Mouse (Mus musculus) hindbrain, embryonic 15.5 days (tissue): ENCODE measurements at regions not wholly inside any gene's neighbourhood (a gene's known extent, or its start where the extent isn't known, plus 50 kb on each side); places are given as distances from the start of the nearest gene placed in this dataset.

ENCODE experiments used
- ATAC-seq: fragments of 200-750 bp; cut with Nextera tagmentation; 2 replicates; pipeline ENCODE4 v1.8.0; 2017; ENCODE audit warnings: low read depth, moderate number of reproducible peaks, moderate TSS enrichment; ENCODE audit not compliant: low FRiP score
- H3K27ac ChIP-seq: fragments of 300-500 bp; sonication (generic); replicated peaks from 2 replicates; pipeline ENCODE4 v1.5.1; 2015; ENCODE audit warnings: mild to moderate bottlenecking, inconsistent platforms
- H3K27me3 ChIP-seq: fragments of 300-500 bp; sonication (generic); 2 replicates; pipeline ENCODE4 v1.6.1; 2015; ENCODE audit warnings: control low read depth, inconsistent platforms
- H3K36me3 ChIP-seq: fragments of 300-500 bp; sonication (generic); 2 replicates; pipeline ENCODE4 v1.6.1; 2015; ENCODE audit warnings: control low read depth, inconsistent platforms
- H3K4me1 ChIP-seq: fragments of 300-500 bp; sonication (generic); replicated peaks from 2 replicates; pipeline ENCODE4 v1.6.1; 2015; ENCODE audit warnings: control low read depth, inconsistent platforms
- H3K4me2 ChIP-seq: fragments of 300-500 bp; sonication (generic); 2 replicates; pipeline ENCODE4 v1.6.1; 2015; ENCODE audit warnings: moderate library complexity, mild to moderate bottlenecking, inconsistent platforms
- H3K4me3 ChIP-seq: fragments of 300-500 bp; sonication (generic); 2 replicates; pipeline ENCODE4 v1.5.1; 2015; ENCODE audit warnings: mild to moderate bottlenecking, inconsistent platforms
- H3K9ac ChIP-seq: fragments of 300-500 bp; sonication (generic); 2 replicates; pipeline ENCODE4 v1.6.1; 2015; ENCODE audit warnings: inconsistent platforms
- H3K9me3 ChIP-seq: fragments of 300-500 bp; sonication (generic); 2 replicates; pipeline ENCODE4 v1.6.1; 2016; ENCODE audit warnings: control low read depth, inconsistent platforms
- WGBS: fragments of 180-500 bp; shearing (Covaris S2); methylation state at CpG from one replicate; pipeline ENCODE4 v1.1.7; 2015; 5-methylcytosine and 5-hydroxymethylcytosine counted together

DNA sequence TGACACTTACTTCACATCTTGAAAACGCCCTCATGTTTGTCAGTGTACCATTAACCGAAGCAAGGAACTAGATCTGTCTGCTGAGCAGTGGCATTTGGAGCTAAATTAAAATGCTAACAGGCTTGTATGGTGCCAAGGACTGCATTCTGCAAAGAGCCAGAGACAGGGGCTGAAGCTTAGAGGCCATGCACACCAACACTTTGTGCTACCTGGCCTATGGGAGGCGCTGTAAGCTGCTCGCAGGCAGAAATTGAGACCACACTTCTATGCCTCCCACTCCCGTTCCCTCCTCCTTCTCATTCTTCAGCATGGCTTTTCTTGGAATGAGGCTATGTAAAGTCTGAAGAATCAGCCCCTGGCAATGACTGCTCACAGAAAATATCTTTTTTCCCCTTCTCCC lies 476.2 kb downstream of the Tox3 start:
- Histone ChIP-seq H3K27ac (no peak overlapping the region), H3K4me3 (no peak overlapping the region), H3K27me3 (no peaks in the 10 kb centered on the region), H3K4me1 (peaks cover 3% of the 10 kb centered on the region; the same call in 1 of the 2 replicates), H3K36me3 (no peaks in the 10 kb centered on the region), H3K9me3 (no peaks in the 10 kb centered on the region), H3K4me2 (no peak overlapping the region), H3K9ac (no peak overlapping the region)
- WGBS: 81% methylated on average over 5 of the region's 5 CpGs
- ATAC-seq: no peak

DNA sequence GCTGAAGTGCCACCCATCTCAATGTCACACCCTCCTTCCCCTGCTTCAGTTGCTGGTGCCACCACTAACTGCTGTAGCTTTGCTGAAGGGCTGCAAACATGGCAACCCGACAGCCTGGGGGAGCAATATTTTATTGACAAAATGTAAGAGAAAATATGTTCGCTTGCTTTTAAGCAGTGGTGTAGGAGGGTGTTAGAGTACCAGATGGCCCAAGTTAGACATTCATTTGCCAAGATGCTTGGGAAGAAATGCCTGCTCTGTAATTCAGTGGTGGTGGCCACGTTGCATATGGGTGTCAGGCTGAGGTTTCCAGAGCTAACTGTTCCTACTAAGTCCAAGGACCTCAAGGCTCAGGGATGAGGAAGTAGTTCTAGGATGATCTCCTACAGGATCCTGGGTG lies 488.3 kb downstream of the Tox3 start:
- H3K4me1 ChIP-seq: 0 out of 2 replicates have a peak, but pooled peaks cover 4% of the 10 kb centered on the region
- H3K9ac ChIP-seq: no peak overlapping the region
- no peak for ATAC-seq
- H3K9me3 ChIP-seq: no peaks in the 10 kb centered on the region
- H3K27ac ChIP-seq: no peak overlapping the region
- H3K4me3 ChIP-seq: no peak overlapping the region
- no peaks in the 10 kb centered on the region for H3K27me3 ChIP-seq
- no peak overlapping the region for H3K4me2 ChIP-seq
- no peaks in the 10 kb centered on the region for H3K36me3 ChIP-seq
- 93% methylated on average over 3 of the region's 3 CpGs for WGBS

DNA sequence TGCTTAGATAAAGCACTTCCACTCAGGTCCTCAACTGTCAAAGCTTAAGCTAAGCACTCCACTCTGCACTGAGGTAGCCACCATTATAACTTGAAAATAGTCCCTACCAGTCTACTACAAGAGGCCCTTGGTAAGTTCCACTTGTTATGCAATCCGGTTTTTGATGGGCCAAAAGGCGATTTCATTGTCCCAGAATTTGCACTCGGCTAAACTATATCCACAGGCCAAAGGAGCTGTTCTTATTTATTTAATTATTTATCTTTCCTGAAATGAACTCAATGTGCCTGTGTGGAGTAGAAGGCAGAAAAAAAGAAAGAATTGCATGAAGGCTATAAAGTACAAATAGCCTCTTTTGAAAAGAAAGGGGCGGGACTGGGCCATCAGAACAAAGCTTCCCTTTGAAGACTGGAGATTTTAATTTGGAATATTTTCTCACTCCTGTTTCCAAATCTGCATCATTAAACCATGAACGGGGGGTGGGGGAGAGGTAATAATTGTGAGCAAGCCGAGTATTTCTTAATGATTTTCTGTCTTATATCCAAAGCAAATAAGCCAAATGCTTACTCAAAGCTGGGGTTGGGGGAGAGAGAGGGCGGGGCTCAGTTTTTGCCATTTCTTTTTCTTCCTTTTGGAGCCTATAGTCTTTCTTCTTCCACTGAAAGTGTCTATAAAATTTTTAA lies 489.3 kb downstream of the Tox3 start:
- H3K27ac ChIP-seq: peak overlapping the region; percentile 34; the same call in 1 of the 2 replicates
- no peak overlapping the region for H3K4me3 ChIP-seq
- H3K36me3 ChIP-seq: no peaks in the 10 kb centered on the region
- WGBS: 74% methylated on average over 7 of the region's 7 CpGs
- no peaks in the 10 kb centered on the region for H3K9me3 ChIP-seq
- ATAC-seq: no peak
- H3K4me2 ChIP-seq: no peak overlapping the region
- H3K27me3 ChIP-seq: no peaks in the 10 kb centered on the region
- 0 out of 2 replicates have a peak, but pooled peaks cover 4% of the 10 kb centered on the region for H3K4me1 ChIP-seq
- H3K9ac ChIP-seq: no peak overlapping the region

DNA sequence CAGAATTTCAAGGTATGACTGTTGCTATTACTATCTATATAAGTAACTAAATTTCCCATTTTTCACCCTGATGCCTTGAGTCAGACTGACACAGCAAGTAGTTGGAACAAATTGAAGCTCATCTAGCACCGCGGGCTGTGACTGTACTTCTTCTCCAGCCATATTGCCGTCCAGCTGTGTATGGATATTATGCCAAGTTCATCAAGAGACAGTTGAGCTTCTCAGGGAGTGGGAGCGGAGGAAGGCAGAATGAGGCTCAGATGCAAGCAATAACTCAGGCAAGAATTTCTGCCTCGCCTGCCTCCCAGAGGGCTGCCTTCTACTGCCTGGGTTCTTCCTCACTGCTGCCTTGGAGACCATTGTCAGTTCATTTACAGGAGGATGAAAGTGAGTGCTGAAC lies 492.6 kb downstream of the Tox3 start:
- ATAC-seq: no peak
- Histone ChIP-seq H3K4me1 (peaks cover 4% of the 10 kb centered on the region; the same call in 1 of the 2 replicates), H3K4me3 (no peak overlapping the region), H3K27ac (no peak overlapping the region), H3K36me3 (no peaks in the 10 kb centered on the region), H3K9me3 (no peaks in the 10 kb centered on the region), H3K9ac (no peak overlapping the region), H3K4me2 (no peak overlapping the region), H3K27me3 (no peaks in the 10 kb centered on the region)
- 52% methylated on average over 5 of the region's 5 CpGs for WGBS

DNA sequence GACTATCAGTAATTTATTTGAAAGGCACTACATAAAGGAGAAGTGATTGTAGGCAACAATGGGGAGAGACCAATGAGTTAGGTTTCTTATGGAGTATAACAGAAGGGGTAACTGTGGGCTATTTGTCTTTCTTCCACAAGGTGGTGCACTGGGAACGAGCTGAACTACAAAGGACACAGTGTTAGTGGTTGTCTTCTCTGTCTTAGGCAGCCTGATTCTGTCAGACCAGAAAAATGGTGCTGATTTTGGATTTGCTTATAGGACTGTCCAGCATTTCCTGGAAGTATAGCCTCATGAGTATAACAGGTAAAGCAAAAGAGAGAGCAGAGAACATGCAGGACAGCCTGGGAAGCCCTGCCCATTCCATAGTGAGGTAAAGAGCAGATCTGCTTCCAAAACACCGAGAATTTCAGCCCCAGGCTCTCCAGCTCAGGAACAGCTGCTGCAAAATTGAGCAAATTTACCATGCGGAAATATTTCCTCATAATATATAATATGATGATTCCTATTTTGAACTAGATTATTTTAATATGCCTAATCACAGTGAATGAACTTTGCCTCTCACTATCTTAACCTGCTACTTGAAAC lies 497.8 kb downstream of the Tox3 start:
- Histone ChIP-seq H3K27ac (peak overlapping the region; percentile 53), H3K4me1 (peaks cover 5% of the 10 kb centered on the region), H3K36me3 (no peaks in the 10 kb centered on the region), H3K27me3 (no peaks in the 10 kb centered on the region), H3K9me3 (no peaks in the 10 kb centered on the region), H3K4me3 (no peak overlapping the region), H3K9ac (no peak overlapping the region), H3K4me2 (no peak overlapping the region)
- ATAC-seq: peak; percentile 93
- WGBS: 33% methylated on average over 3 of the region's 3 CpGs

DNA sequence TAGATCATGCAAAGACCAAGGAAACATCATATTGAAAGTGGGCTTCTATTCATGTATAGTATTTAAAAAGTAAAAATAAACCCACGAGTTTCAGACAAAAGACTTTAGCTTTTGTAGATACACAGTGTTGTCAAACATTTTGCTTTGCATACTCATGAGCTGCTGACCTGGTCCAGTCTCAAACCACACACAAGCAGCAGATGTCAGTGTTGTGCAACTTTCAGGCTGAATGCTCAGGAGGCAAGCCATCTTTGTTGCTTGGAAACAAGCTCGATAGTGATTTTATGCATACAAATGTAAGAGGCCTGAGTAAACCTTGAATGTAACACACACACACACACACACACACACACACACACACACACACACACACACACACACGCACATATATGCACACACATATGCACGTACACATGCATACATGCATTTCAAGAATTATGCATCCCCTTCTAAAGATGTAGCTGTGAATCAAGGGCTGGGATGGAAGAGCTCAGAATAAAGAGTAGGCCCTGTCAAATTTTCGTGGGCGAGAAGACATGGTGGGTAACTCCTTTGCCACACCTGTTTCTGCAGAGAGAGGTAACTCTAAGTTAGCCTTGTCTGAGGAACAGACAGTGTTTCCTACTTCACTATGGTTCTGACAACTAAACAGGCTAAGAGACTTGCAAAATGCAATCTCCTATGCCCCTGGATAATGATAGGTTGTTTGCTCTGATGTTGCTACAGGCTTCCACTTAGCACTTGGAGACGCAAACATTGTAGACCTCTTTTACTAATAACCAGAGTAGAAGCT lies 498.5 kb downstream of the Tox3 start:
- Histone ChIP-seq H3K4me2 (no peak overlapping the region), H3K9me3 (no peaks in the 10 kb centered on the region), H3K36me3 (no peaks in the 10 kb centered on the region), H3K27ac (peak overlapping the region; percentile 47), H3K4me1 (peaks cover 5% of the 10 kb centered on the region), H3K27me3 (no peaks in the 10 kb centered on the region), H3K9ac (no peak overlapping the region), H3K4me3 (no peak overlapping the region)
- 49% methylated on average over 7 of the region's 7 CpGs for WGBS
- peak; percentile 76; the same call in 1 of the 2 replicates for ATAC-seq

DNA sequence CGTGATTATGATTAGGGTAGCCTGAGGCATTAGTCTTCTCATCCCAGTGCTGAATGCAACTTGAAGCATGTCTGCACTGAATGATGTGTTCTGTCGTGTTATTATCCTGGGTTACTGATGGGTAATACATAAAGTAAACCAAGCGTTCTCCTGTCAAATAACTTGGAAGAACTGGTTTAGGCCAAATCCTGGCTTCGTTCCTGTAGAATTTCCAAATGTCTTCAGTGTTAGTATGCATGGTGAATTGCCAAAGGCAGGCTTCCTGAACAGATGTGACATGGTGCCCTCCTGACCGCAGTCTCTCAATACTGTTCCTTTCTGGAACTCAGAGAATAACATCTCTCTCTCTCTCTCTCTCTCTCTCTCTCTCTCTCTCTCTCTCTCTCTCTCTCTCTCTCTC lies 509.6 kb downstream of the Tox3 start:
- H3K4me2 ChIP-seq: no peak overlapping the region
- H3K36me3 ChIP-seq: no peaks in the 10 kb centered on the region
- H3K9me3 ChIP-seq: no peaks in the 10 kb centered on the region
- no peak overlapping the region for H3K9ac ChIP-seq
- no peak overlapping the region for H3K4me3 ChIP-seq
- H3K27ac ChIP-seq: no peak overlapping the region
- no peaks in the 10 kb centered on the region for H3K4me1 ChIP-seq
- H3K27me3 ChIP-seq: no peaks in the 10 kb centered on the region
- no peak for ATAC-seq
- WGBS: 65% methylated on average over 5 of the region's 5 CpGs

DNA sequence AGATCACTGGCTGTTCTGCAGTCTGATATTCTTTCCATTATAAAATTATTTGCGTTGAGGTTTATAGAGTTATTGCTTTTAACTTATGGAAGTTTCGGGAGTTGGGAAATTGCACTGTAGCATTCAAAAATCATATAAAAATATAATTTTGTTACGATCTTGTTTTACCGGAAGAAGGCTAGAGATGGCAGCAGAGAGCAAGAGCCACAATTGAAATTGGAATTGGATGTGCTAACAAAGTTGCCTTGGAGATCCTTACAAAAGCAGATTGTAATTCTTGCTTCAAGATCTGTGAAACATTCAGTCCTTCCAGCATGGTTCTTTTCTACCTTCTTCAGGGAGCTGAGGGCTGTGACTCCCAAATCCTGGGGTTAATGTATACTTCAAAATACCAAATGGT lies 514.4 kb downstream of the Tox3 start:
- H3K4me1 ChIP-seq: no peaks in the 10 kb centered on the region
- whole genome bisulfite sequencing: 74% methylated on average over 4 of the region's 4 CpGs

DNA sequence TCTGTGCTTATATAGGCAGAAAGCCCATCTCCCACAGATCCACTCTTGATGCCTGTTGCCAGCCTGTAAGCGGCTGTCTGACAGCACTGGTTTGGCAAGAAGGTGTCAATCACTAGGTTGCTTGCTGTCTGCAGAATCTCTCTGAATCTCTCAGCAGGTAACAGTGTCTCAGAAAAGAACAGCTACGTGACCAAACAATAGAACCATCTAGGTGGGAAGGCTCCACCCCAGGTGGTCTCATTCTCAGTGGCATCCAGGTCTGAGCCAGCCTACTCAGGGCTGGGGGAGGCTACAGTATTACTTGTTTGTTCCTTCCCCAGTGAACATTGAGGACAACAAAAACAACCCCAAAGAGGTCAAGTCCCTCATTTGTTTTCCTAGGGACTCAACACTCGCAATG lies 523.6 kb downstream of the Tox3 start:
- Histone ChIP-seq H3K27ac (no peak overlapping the region), H3K4me1 (no peaks in the 10 kb centered on the region), H3K9me3 (no peaks in the 10 kb centered on the region), H3K4me2 (no peak overlapping the region), H3K4me3 (no peak overlapping the region), H3K36me3 (no peaks in the 10 kb centered on the region), H3K27me3 (no peaks in the 10 kb centered on the region), H3K9ac (no peak overlapping the region)
- 20% methylated on average over 3 of the region's 3 CpGs for WGBS
- ATAC-seq: no peak

More for the DNA sequence above, 514.4 kb downstream of the Tox3 start:
- H3K27ac ChIP-seq: no peak overlapping the region
- no peaks in the 10 kb centered on the region for H3K9me3 ChIP-seq
- H3K4me3 ChIP-seq: no peak overlapping the region
- no peaks in the 10 kb centered on the region for H3K27me3 ChIP-seq
- no peak overlapping the region for H3K4me2 ChIP-seq
- H3K9ac ChIP-seq: no peak overlapping the region
- no peak for ATAC-seq
- H3K36me3 ChIP-seq: no peaks in the 10 kb centered on the region

DNA sequence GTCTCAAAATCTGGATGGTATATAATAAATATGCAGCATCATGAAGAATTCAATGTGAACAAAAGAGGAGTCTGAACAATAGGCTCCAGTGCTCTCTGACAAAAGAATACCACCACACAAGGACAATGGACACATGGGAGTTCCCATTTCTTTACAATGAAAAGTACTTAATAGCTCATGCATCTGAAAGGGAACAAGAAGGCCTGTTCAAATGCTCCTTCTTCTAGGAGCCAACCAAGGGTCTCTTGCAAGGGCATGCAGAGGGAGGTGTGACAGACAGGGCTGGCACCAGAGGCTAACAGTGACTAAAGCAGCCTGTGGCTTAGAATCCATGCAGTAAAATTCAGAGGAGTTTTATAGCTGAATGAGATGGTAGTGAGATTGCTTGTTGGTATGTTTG lies 524.5 kb downstream of the Tox3 start:
- no peak for ATAC-seq

DNA sequence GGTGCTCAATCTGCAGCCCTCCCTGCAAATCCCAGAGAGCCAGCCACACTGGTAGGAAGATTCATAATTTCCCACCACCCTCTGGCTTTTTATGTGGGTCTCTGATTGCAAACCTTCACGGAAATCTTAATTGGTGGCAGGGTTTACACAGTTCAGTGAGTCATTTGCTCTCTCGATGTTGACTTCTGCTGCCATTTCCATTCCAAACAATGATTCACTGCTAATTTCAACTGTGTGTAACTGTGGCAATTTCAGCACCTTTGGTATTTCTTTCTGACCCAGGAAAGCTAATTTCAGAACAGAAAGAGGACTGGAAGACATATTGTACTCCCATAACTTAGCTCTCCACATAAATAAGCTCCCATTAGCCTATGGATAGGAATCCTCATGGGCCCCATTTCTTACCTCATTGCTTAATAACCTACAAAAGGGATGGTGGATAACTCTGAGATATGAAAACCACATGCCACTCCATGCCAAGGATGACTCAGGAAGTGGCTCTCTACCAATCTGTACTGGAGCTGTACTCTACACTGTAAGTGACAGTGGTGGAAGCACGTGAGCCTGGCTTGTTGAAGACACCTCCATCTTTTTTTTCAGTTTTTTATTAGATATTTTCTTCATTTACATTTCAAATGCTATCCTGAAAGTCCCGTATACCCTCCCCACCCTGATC lies 536.0 kb downstream of the Tox3 start:
- no peaks in the 10 kb centered on the region for H3K27me3 ChIP-seq
- WGBS: 86% methylated on average over 4 of the region's 4 CpGs
- H3K4me1 ChIP-seq: no peaks in the 10 kb centered on the region
- H3K4me2 ChIP-seq: no peak overlapping the region
- no peaks in the 10 kb centered on the region for H3K36me3 ChIP-seq
- no peaks in the 10 kb centered on the region for H3K9me3 ChIP-seq
- H3K9ac ChIP-seq: no peak overlapping the region
- no peak overlapping the region for H3K27ac ChIP-seq
- no peak for ATAC-seq
- no peak overlapping the region for H3K4me3 ChIP-seq

More for the DNA sequence above, 524.5 kb downstream of the Tox3 start:
- Histone ChIP-seq H3K36me3 (no peaks in the 10 kb centered on the region), H3K4me1 (no peaks in the 10 kb centered on the region), H3K27ac (no peak overlapping the region), H3K4me3 (no peak overlapping the region), H3K4me2 (no peak overlapping the region), H3K27me3 (no peaks in the 10 kb centered on the region), H3K9me3 (no peaks in the 10 kb centered on the region), H3K9ac (no peak overlapping the region)

DNA sequence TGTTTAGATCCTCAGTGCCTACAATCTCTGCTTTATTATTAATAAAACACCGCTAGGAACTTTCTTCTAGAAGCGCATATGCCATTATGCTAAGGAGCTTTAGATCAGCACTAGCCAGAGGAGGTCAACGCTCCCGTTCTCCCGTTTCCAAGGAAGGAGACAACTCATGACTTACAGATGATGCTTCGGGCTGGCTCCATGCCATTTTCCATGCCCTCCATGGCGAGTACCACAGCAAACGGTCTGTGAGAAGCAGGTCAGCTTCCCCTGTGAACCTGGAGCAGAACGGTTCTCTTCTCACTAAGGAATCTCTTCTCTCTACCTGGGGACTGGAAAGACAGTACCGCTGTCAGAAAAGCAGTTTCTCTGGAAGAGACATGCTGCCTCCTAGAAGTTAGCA lies 559.8 kb downstream of the Tox3 start:
- ATAC-seq: no peak
- WGBS: 66% methylated on average over 10 of the region's 10 CpGs

More for the DNA sequence above, 559.8 kb downstream of the Tox3 start:
- Histone ChIP-seq H3K9me3 (no peaks in the 10 kb centered on the region), H3K4me3 (no peak overlapping the region), H3K27ac (no peak overlapping the region), H3K4me1 (peaks cover 4% of the 10 kb centered on the region; the same call in 1 of the 2 replicates), H3K4me2 (no peak overlapping the region), H3K27me3 (peaks cover 9% of the 10 kb centered on the region), H3K9ac (no peak overlapping the region), H3K36me3 (no peaks in the 10 kb centered on the region)
